Mouse (Mus musculus): ENCODE measurements around the gene Dnajc25.

GRCm38 (mm10) chr4:59051081-59051480 lies 56.2 kb downstream of the Dnajc25 start:
- no peak for TF ChIP-seq CTCF (IDR thresholded peaks at IDR 0.05)
- no peak for TF ChIP-seq POLR2A (IDR thresholded peaks at IDR 0.05; ENCODE audit: insufficient read depth, low read depth, low read length)

Measured in heart, adult 2 months (tissue).